Mouse (Mus musculus): ENCODE results near the gene Zfp1.

DNA sequence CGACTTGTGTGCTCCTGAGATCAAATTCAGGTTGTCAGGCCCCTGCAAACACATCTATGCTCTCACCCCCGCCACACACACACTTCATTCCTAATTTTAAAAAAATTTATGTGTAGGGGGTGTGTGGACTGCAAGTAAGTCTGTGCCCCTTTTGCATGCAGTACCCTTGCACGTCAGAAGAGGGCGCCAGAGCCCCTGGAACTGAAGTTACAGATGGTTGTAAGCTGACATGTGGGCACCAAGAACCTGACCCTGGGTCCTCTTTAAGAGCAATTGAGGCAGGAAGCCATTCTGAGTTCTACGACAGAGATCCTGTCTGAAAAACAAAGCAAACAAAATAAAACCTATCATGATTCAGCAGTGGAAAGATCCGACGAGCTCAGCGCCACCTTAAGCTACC, 33.0 kb downstream of the Zfp1 start:
- peak; percentile 60 for TF ChIP-seq CTCF (IDR thresholded peaks at IDR 0.05; ENCODE audit: low read depth, low read length)
- TF ChIP-seq GATA1 (IDR thresholded peaks at IDR 0.05; ENCODE audit: borderline replicate concordance, low read length) = no peak
- no peak for TF ChIP-seq TAL1 (conservative IDR thresholded peaks at IDR 0.05; ENCODE audit: low read depth, low read length)
